Mouse (Mus musculus) CD4-positive, CD25-positive, alpha-beta regulatory T cell, adult 2 months (primary cell): ENCODE measurements around the gene Erbb3.
"Not testable (repeated sequence)": the region's sequence is repeated elsewhere in the genome, so short reads cannot be mapped to it uniquely, and the experiment has no call there.

Source experiments
- DNase-seq: peaks from one replicate; pipeline ENCODE4 v3.0.0-alpha.2; 2012; ENCODE audit warnings: low read depth, low spot score

Erbb3 gene

GRCm38 (mm10) chr10:128563544-128563943, 25.9 kb downstream of the Erbb3 start:
- DNase-seq: no peak

- no peak for DNase-seq
Observed at GRCm38 (mm10) chr10:128556963-128557362, 32.5 kb downstream of the Erbb3 start.

- peak; percentile 46 for DNase-seq
Observed at GRCm38 (mm10) chr10:128556286-128556685, 33.2 kb downstream of the Erbb3 start.

GRCm38 (mm10) chr10:128555567-128555966, 33.9 kb downstream of the Erbb3 start:
- not testable (repeated sequence) for DNase-seq

GRCm38 (mm10) chr10:128550144-128550823, 39.2 kb downstream of the Erbb3 start:
- not testable (repeated sequence) for DNase-seq

- peak; percentile 35 for DNase-seq
Observed at GRCm38 (mm10) chr10:128549682-128550057, 39.8 kb downstream of the Erbb3 start.

- peak; percentile 98 for DNase-seq
Observed at GRCm38 (mm10) chr10:128548947-128549681, 40.3 kb downstream of the Erbb3 start, which contains the start of gene Rpl41. Gene Rpl41 (minus strand): TSS chr10:128549305.

GRCm38 (mm10) chr10:128548051-128548791, 41.2 kb downstream of the Erbb3 start:
- DNase-seq: not testable (repeated sequence)

- DNase-seq: peak; percentile 98
Observed at GRCm38 (mm10) chr10:128547361-128548032, 42.0 kb downstream of the Erbb3 start, which contains the start of gene Zc3h10. Gene Zc3h10 (minus strand): TSS chr10:128547774.

- DNase-seq: no peak
Observed at GRCm38 (mm10) chr10:128546787-128547186, 42.7 kb downstream of the Erbb3 start.

GRCm38 (mm10) chr10:128546361-128546760, 43.1 kb downstream of the Erbb3 start:
- DNase-seq: peak; percentile 71

- DNase-seq: no peak
Observed at GRCm38 (mm10) chr10:128545570-128545898, 43.9 kb downstream of the Erbb3 start.

GRCm38 (mm10) chr10:128544674-128545569, 44.5 kb downstream of the Erbb3 start:
- no peak for DNase-seq

GRCm38 (mm10) chr10:128544151-128544657, 45.2 kb downstream of the Erbb3 start:
- DNase-seq: no peak

- DNase-seq: no peak
Observed at GRCm38 (mm10) chr10:128543100-128543499, 46.4 kb downstream of the Erbb3 start.

- no peak for DNase-seq
Observed at GRCm38 (mm10) chr10:128538340-128538870, 51.0 kb downstream of the Erbb3 start.

GRCm38 (mm10) chr10:128536266-128536940, 53.0 kb downstream of the Erbb3 start:
- DNase-seq: peak; percentile 96

- DNase-seq: no peak
Observed at GRCm38 (mm10) chr10:128535624-128536265, 53.7 kb downstream of the Erbb3 start.

- no peak for DNase-seq
Observed at GRCm38 (mm10) chr10:128535206-128535605, 54.2 kb downstream of the Erbb3 start.
